8 mouse cellular contexts compared by ENCODE assay signal in the genomic region with DNA sequence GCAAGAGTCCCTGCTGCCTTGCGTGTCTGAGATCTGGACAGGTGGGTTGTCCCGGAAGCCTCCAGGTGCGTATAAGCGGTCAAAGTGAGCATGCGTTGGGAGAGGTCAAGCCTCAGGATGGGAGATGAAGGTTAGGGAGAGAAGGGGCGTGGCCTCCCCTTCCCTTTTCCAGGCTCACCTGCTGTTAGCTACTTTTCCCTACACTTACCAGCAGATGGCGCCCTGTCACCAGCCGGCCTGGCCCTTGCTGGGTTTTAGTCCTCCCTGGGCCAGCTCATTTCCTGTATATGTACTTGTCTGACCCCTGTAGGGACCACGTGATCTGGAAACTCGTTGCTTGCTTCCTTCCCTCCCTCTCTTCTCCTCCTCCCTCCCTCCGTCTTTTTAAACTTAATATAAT. TPM values are rescaled to one million over a fixed set of nuclear protein-coding genes. Genes with fewer than 3 reads are reported as not detected.
DNase-seq lines count a peak whose midpoint lies in the region; ATAC-seq and TF ChIP-seq lines count a peak whose summit lies in the region.

No protein-coding gene starts in this region.

- TF ChIP-seq CTCF in C2C12 (IDR thresholded peaks at IDR 0.05; ENCODE audit: control insufficient read depth, insufficient read depth, insufficient read length), result peak; percentile 84
- TF ChIP-seq CTCF in bone marrow macrophage, adult 2 months (IDR thresholded peaks at IDR 0.05; ENCODE audit: low read depth, low read length), result peak; percentile 89
- TF ChIP-seq CTCF in stomach, postnatal 0 days (IDR thresholded peaks at IDR 0.05; ENCODE audit: low read depth), result peak; percentile 96

- H3K79me2 ChIP-seq in C2C12 (ENCODE audit: control insufficient read depth, insufficient read depth), result no peaks in the 10 kb centered on the region

- DNase-seq in natural killer cell, adult 2 months (ENCODE audit: low spot score in 2 of 2), result peak; percentile 66 to 75
- DNase-seq in stomach, postnatal 0 days (ENCODE audit: low spot score), result peak; percentile 88

- no peaks in the 10 kb centered on the region for H3K9me3 ChIP-seq in heart, embryonic 12.5 days (replicated peaks)
- H3K9me3 ChIP-seq in kidney, embryonic 16.5 days (ENCODE audit: low read length), result no peaks in the 10 kb centered on the region
- H3K9me3 ChIP-seq in liver, embryonic 12.5 days (replicated peaks), result no peaks in the 10 kb centered on the region
- H3K9me3 ChIP-seq in stomach, postnatal 0 days (ENCODE audit: control insufficient read depth, low read length), result no peaks in the 10 kb centered on the region

- H3K27me3 ChIP-seq in C2C12 (ENCODE audit: control insufficient read depth, insufficient read depth, insufficient read length), result no peaks in the 10 kb centered on the region
- H3K27me3 ChIP-seq in heart, embryonic 12.5 days (replicated peaks), result no peaks in the 10 kb centered on the region
- no peaks in the 10 kb centered on the region for H3K27me3 ChIP-seq in kidney, embryonic 16.5 days (ENCODE audit: insufficient read depth, low read length)
- H3K27me3 ChIP-seq in liver, embryonic 12.5 days (replicated peaks), result no peaks in the 10 kb centered on the region
- H3K27me3 ChIP-seq in stomach, postnatal 0 days (ENCODE audit: control insufficient read depth, insufficient read depth, low read length), result no peaks in the 10 kb centered on the region

- H3K4me1 ChIP-seq in bone marrow macrophage, adult 2 months (ENCODE audit: control insufficient read depth, insufficient read depth, low read length), result no peaks in the 10 kb centered on the region; the same call in 1 of the 2 replicates
- H3K4me1 ChIP-seq in heart, embryonic 12.5 days (replicated peaks), result peaks cover 29% of the 10 kb centered on the region
- H3K4me1 ChIP-seq in kidney, embryonic 16.5 days (ENCODE audit: insufficient read depth, low read length), result peaks cover 16% of the 10 kb centered on the region
- H3K4me1 ChIP-seq in liver, embryonic 12.5 days, result peaks cover 72% of the 10 kb centered on the region
- H3K4me1 ChIP-seq in stomach, postnatal 0 days (replicated peaks; ENCODE audit: control insufficient read depth, insufficient read depth), result no peaks in the 10 kb centered on the region; the same call in 1 of the 2 replicates

- no peak overlapping the region for H3ac ChIP-seq in C2C12 (ENCODE audit: control insufficient read depth, insufficient read length, low read depth)

- no peak overlapping the region for H3K9ac ChIP-seq in heart, embryonic 12.5 days
- H3K9ac ChIP-seq in kidney, embryonic 16.5 days (replicated peaks; ENCODE audit: low read length), result no peak overlapping the region
- H3K9ac ChIP-seq in liver, embryonic 12.5 days, result peak overlapping the region; percentile 63
- H3K9ac ChIP-seq in stomach, postnatal 0 days (ENCODE audit: low read length), result no peak overlapping the region

- no peaks in the 10 kb centered on the region for H3K79me3 ChIP-seq in C2C12 (ENCODE audit: low read depth)

- H3K36me3 ChIP-seq in C2C12 (ENCODE audit: control insufficient read depth, insufficient read depth), result no peaks in the 10 kb centered on the region
- H3K36me3 ChIP-seq in heart, embryonic 12.5 days, result no peaks in the 10 kb centered on the region
- H3K36me3 ChIP-seq in kidney, embryonic 16.5 days (ENCODE audit: insufficient read depth, low read length), result no peaks in the 10 kb centered on the region
- H3K36me3 ChIP-seq in liver, embryonic 12.5 days, result no peaks in the 10 kb centered on the region
- no peaks in the 10 kb centered on the region for H3K36me3 ChIP-seq in stomach, postnatal 0 days (ENCODE audit: control insufficient read depth, insufficient read depth, low read length)

- TF ChIP-seq EP300 in stomach, postnatal 0 days (optimal IDR thresholded peaks at IDR 0.05), result no peak

- no peak overlapping the region for H3K27ac ChIP-seq in bone marrow macrophage, adult 2 months (ENCODE audit: insufficient read depth, low read depth, low read length)
- H3K27ac ChIP-seq in heart, embryonic 12.5 days (ENCODE audit: poor library complexity, severe bottlenecking), result no peak overlapping the region
- H3K27ac ChIP-seq in kidney, embryonic 16.5 days (ENCODE audit: low read length), result no peak overlapping the region
- H3K27ac ChIP-seq in liver, embryonic 12.5 days, result peak overlapping the region; percentile 95
- H3K27ac ChIP-seq in stomach, postnatal 0 days (replicated peaks), result no peak overlapping the region

- TF ChIP-seq POLR2A in bone marrow macrophage, adult 2 months (IDR thresholded peaks at IDR 0.05; ENCODE audit: borderline replicate concordance, low read depth, low read length), result no peak

- peak; percentile 93 for ATAC-seq in erythroid progenitor cell, adult 5-6 weeks (replicated peaks; ENCODE audit: low FRiP score, poor library complexity, severe bottlenecking)
- peak; percentile 65 for ATAC-seq in heart, embryonic 12.5 days (ENCODE audit: insufficient number of reproducible peaks, low FRiP score)
- peak; percentile 62 for ATAC-seq in kidney, embryonic 16.5 days (ENCODE audit: low FRiP score, low TSS enrichment)
- peak; percentile 80 for ATAC-seq in liver, embryonic 12.5 days
- ATAC-seq in stomach, postnatal 0 days (ENCODE audit: low FRiP score, low TSS enrichment), result peak; percentile 86

- 12% methylated on average over 11 of the region's 11 CpGs for WGBS in heart, embryonic 12.5 days
- WGBS in kidney, embryonic 16.5 days, result 13% methylated on average over 11 of the region's 11 CpGs
- 6% methylated on average over 11 of the region's 11 CpGs for WGBS in liver, embryonic 12.5 days (ENCODE audit: insufficient replicate concordance)
- WGBS in stomach, postnatal 0 days, result 7% methylated on average over 11 of the region's 11 CpGs

- no peak overlapping the region for H3K4me3 ChIP-seq in C2C12 (ENCODE audit: insufficient read depth, poor library complexity, severe bottlenecking)
- no peak overlapping the region for H3K4me3 ChIP-seq in bone marrow macrophage, adult 2 months (ENCODE audit: insufficient read depth, low read length)
- no peak overlapping the region for H3K4me3 ChIP-seq in heart, embryonic 12.5 days
- H3K4me3 ChIP-seq in kidney, embryonic 16.5 days (ENCODE audit: low read length), result no peak overlapping the region
- peak overlapping the region; percentile 42 for H3K4me3 ChIP-seq in liver, embryonic 12.5 days
- no peak overlapping the region for H3K4me3 ChIP-seq in stomach, postnatal 0 days (ENCODE audit: low read depth, low read length)

- no peak overlapping the region for H3K4me2 ChIP-seq in heart, embryonic 12.5 days
- no peak overlapping the region for H3K4me2 ChIP-seq in kidney, embryonic 16.5 days (replicated peaks; ENCODE audit: low read depth, low read length)
- H3K4me2 ChIP-seq in liver, embryonic 12.5 days, result peak overlapping the region; percentile 82
- 0 out of 2 replicates have a peak overlapping the region, but pooled peaks have one; percentile 6 for H3K4me2 ChIP-seq in stomach, postnatal 0 days (replicated peaks; ENCODE audit: low read depth)

TF ChIP-seq in C2C12, 6 proteins besides CTCF, POLR2A, EP300 and RAD21:
- TF ChIP-seq USF1 (IDR thresholded peaks at IDR 0.05; ENCODE audit: low read depth) (peak; percentile 86), MAX (IDR thresholded peaks at IDR 0.05) (no peak), FOSL1 (IDR thresholded peaks at IDR 0.05; ENCODE audit: insufficient read depth, low read length, poor library complexity, severe bottlenecking) (no peak)

RNA-seq across cellular contexts. Expression of a gene that starts 16.4 kb away (rescaled TPM):
- 11.8 TPM for polyA plus RNA-seq in C2C12 (2012; fragmentation: generic; extraction: Trizol)
- polyA plus RNA-seq in bone marrow macrophage, adult 2 months (2012; ENCODE audit: insufficient read depth, insufficient read length, missing spikeins), result 12.6 and 13.9 TPM in 2 replicates
- total RNA-seq in erythroid progenitor cell, adult 5-6 weeks (2015; ENCODE audit: low replicate concordance), result 2.2 and 5.4 TPM in 2 replicates
- 2.5 and 2.6 TPM in 2 replicates for total RNA-seq in erythroid progenitor cell, adult 5-6 weeks (2017; ENCODE audit: low replicate concordance)
- polyA plus RNA-seq in heart, embryonic 12.5 days (2016; fragmentation: Nextera tagmentation; extraction: Ambion mirVana), result 12.6 and 13.3 TPM in 2 replicates
- polyA plus RNA-seq in kidney, embryonic 16.5 days (2015; fragmentation: Nextera tagmentation; extraction: Ambion mirVana), result 8.4 and 10.5 TPM in 2 replicates
- 9.1 and 10.2 TPM in 2 replicates for polyA plus RNA-seq in liver, embryonic 12.5 days (2016; fragmentation: Nextera tagmentation; extraction: Ambion mirVana)
- 6.7 and 7.3 TPM in 2 replicates for polyA plus RNA-seq in stomach, postnatal 0 days (2015; fragmentation: Nextera tagmentation; extraction: Ambion mirVana)

RNA-seq across cellular contexts. Expression of a gene that starts 39.6 kb away (rescaled TPM):
- 42.3 TPM for polyA plus RNA-seq in C2C12 (2012; fragmentation: generic; extraction: Trizol)
- polyA plus RNA-seq in bone marrow macrophage, adult 2 months (2012; ENCODE audit: insufficient read depth, insufficient read length, missing spikeins), result 91.9 and 105 TPM in 2 replicates
- 69.2 and 88.4 TPM in 2 replicates for total RNA-seq in erythroid progenitor cell, adult 5-6 weeks (2015; ENCODE audit: low replicate concordance)
- total RNA-seq in erythroid progenitor cell, adult 5-6 weeks (2017; ENCODE audit: low replicate concordance), result 9.1 and 9.5 TPM in 2 replicates
- 49.7 and 52.7 TPM in 2 replicates for polyA plus RNA-seq in heart, embryonic 12.5 days (2016; fragmentation: Nextera tagmentation; extraction: Ambion mirVana)
- 57.4 and 71.4 TPM in 2 replicates for polyA plus RNA-seq in kidney, embryonic 16.5 days (2015; fragmentation: Nextera tagmentation; extraction: Ambion mirVana)
- 55.2 and 57.6 TPM in 2 replicates for polyA plus RNA-seq in liver, embryonic 12.5 days (2016; fragmentation: Nextera tagmentation; extraction: Ambion mirVana)
- polyA plus RNA-seq in stomach, postnatal 0 days (2015; fragmentation: Nextera tagmentation; extraction: Ambion mirVana), result 41.5 and 47.7 TPM in 2 replicates

Comparison
In these comparisons a context has a peak if more than half of its experiments do, and no peak if none do; other contexts are left out.
1. H3K4me2 ChIP-seq: peak in liver, embryonic 12.5 days (single experiment) and stomach, postnatal 0 days (single experiment); none in heart, embryonic 12.5 days (single experiment) and kidney, embryonic 16.5 days (single experiment).
2. Peak in every context shown above with its lines, with median percentiles within 50 percentile points of each other: CTCF ChIP-seq and ATAC-seq.